Mouse (Mus musculus) hindbrain, postnatal 0 days (tissue): ENCODE data around the gene Vmn2r103. TPM values are rescaled to one million over a fixed set of nuclear protein-coding genes. Genes with fewer than 3 reads are reported as not detected.

Experiments
- ATAC-seq: fragments of 200-750 bp; cut with Nextera tagmentation; 2 replicates; pipeline ENCODE4 v1.8.0; 2017; ENCODE audit warnings: mild to moderate bottlenecking, moderate TSS enrichment, moderate library complexity
- DNase-seq: peaks from one replicate; pipeline ENCODE4 v3.0.0-alpha.2; 2015; ENCODE audit warnings: low spot score
- H3K27ac ChIP-seq: fragments of 300-500 bp; sonication (generic); 2 replicates; pipeline ENCODE4 v1.5.1; 2014; ENCODE audit warnings: mild to moderate bottlenecking
- H3K27me3 ChIP-seq: fragments of 300-500 bp; sonication (generic); 2 replicates; pipeline ENCODE4 v1.6.1; 2014; ENCODE audit warnings: low read length, mixed read lengths; ENCODE audit not compliant: insufficient read depth
- H3K36me3 ChIP-seq: fragments of 300-500 bp; sonication (generic); 2 replicates; pipeline ENCODE4 v1.6.1; 2014; ENCODE audit warnings: low read length, mixed read lengths; ENCODE audit not compliant: insufficient read depth
- H3K4me1 ChIP-seq: fragments of 300-500 bp; sonication (generic); 2 replicates; pipeline ENCODE4 v1.6.1; 2014; ENCODE audit warnings: antibody characterized with exemption, low read length, mixed read lengths; ENCODE audit not compliant: insufficient read depth
- H3K4me2 ChIP-seq: fragments of 300-500 bp; sonication (generic); 2 replicates; pipeline ENCODE4 v1.6.1; 2014; ENCODE audit warnings: low read depth, mild to moderate bottlenecking, low read length, moderate library complexity, mixed read lengths
- H3K4me3 ChIP-seq: fragments of 300-500 bp; sonication (generic); 2 replicates; pipeline ENCODE4 v1.5.1; 2014; ENCODE audit warnings: low read length
- H3K9ac ChIP-seq: fragments of 300-500 bp; sonication (generic); replicated peaks from 2 replicates; pipeline ENCODE4 v1.6.1; 2014; ENCODE audit warnings: mild to moderate bottlenecking, low read length, moderate library complexity, mixed read lengths
- H3K9me3 ChIP-seq: fragments of 300-500 bp; sonication (generic); 2 replicates; pipeline ENCODE4 v1.6.1; 2016; ENCODE audit warnings: low read length, mixed read lengths
- CTCF ChIP-seq: IDR thresholded peaks from 2 replicates; pipeline ENCODE4 v1.5.1; 2016; ENCODE audit warnings: antibody characterized with exemption, control low read depth, low read depth
- WGBS: fragments of 180-500 bp; shearing (Covaris S2); extraction: QIAGEN DNeasy Blood & Tissue Kit; methylation state at CpG from one replicate; pipeline ENCODE4 v1.1.7; 2014; 5-methylcytosine and 5-hydroxymethylcytosine counted together
- polyA plus RNA-seq: library from polyadenylated mRNA; unstranded; fragments of >200 nt; fragmentation: Nextera tagmentation; extraction: Ambion mirVana; gene quantifications from 2 replicates; pipeline ENCODE4 v1.2.1, GENCODE M21; 2015
- total RNA-seq: library from RNA; depleted of rRNA; stranded (reverse); fragments of >200 nt; gene quantifications from 2 replicates; pipeline ENCODE4 v1.2.3, GENCODE M21; 2014; rRNA removed

Vmn2r103 gene
- total RNA-seq (not detected in 2 replicates), polyA plus RNA-seq (not detected in 2 replicates)

DNA sequence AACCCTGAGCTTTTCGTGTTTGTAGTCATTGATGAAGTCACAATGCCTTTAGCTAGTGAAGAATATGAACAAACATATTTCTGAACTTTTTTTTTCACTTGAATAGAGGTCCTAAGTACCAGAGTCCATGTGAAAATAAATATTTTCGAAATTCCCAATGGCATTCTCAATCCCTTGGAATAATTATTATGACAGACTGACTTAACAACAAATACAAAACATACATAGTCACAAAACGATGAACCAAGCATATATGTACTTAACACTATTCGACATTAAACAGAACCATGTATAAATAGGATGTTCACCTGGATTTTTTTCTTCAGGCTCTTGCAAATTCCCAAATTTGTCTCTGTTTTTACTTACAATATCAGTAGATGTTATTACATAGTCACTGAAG lies at the start of gene Vmn2r103:
TSS of gene Vmn2r103 (plus strand) at position 301 of the 400 bp plus-strand sequence.
- no peak within 1 kb of the TSS for H3K27ac ChIP-seq
- TF ChIP-seq CTCF: no peak
- H3K36me3 ChIP-seq: no peaks in the 10 kb centered on the region
- ATAC-seq: no peak
- no peaks in the 10 kb centered on the region for H3K9me3 ChIP-seq
- no peaks in the 10 kb centered on the region for H3K4me1 ChIP-seq
- H3K9ac ChIP-seq: no peak within 1 kb of the TSS
- WGBS: 51% methylated on average over 4 of the region's 4 CpGs
- no peaks in the 10 kb centered on the region for H3K27me3 ChIP-seq
- no peak within 1 kb of the TSS for H3K4me2 ChIP-seq
- H3K4me3 ChIP-seq: no peak within 1 kb of the TSS
- DNase-seq: no peak

DNA sequence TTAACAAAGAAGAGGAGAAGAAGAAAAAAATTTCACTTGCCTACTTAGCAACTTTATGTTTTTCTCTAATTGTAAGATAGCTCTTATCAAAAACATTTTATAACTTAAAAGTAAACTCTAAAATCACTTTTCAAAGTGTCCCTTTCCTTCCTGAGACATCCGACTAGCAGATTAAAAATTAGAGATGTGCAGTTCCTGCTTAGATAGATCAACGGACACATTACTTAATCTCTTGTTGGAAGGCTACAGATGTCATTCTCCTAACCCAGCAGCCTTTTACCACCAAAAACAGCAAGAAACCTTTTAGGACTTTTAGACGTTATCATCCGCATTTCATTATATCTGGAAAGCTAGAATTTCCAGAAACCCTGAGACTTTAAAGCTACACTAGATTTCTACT lies 5.8 kb downstream of the Vmn2r103 start:
- ATAC-seq: no peak
- H3K9ac ChIP-seq: no peak overlapping the region
- no peak for TF ChIP-seq CTCF
- 84% methylated on average over 4 of the region's 4 CpGs for WGBS
- no peak overlapping the region for H3K4me2 ChIP-seq
- no peak overlapping the region for H3K4me3 ChIP-seq
- no peaks in the 10 kb centered on the region for H3K4me1 ChIP-seq
- no peak overlapping the region for H3K27ac ChIP-seq
- no peak for DNase-seq
- H3K27me3 ChIP-seq: no peaks in the 10 kb centered on the region
- H3K36me3 ChIP-seq: no peaks in the 10 kb centered on the region
- 0 out of 2 replicates have a peak, but pooled peaks cover 7% of the 10 kb centered on the region for H3K9me3 ChIP-seq

GRCm38 (mm10) chr17:19789248-19789647 lies 16.1 kb downstream of the Vmn2r103 start:
- DNase-seq: no peak
- 82% methylated on average over 1 of the region's 1 CpGs for WGBS
- H3K4me2 ChIP-seq: no peak overlapping the region
- TF ChIP-seq CTCF: no peak
- no peaks in the 10 kb centered on the region for H3K36me3 ChIP-seq
- no peak overlapping the region for H3K4me3 ChIP-seq
- H3K27ac ChIP-seq: no peak overlapping the region
- no peaks in the 10 kb centered on the region for H3K27me3 ChIP-seq
- ATAC-seq: no peak
- no peaks in the 10 kb centered on the region for H3K4me1 ChIP-seq
- no peak overlapping the region for H3K9ac ChIP-seq
- no peaks in the 10 kb centered on the region for H3K9me3 ChIP-seq

Other genes starting within 250 kb of the Vmn2r103 start
- not detected in 2 replicates for gene Vmn2r101, start 196.1 kb upstream of the Vmn2r103 start, total RNA-seq
- not detected in 2 replicates for gene Vmn2r101, start 196.1 kb upstream of the Vmn2r103 start, polyA plus RNA-seq
- not detected in 2 replicates for gene Vmn2r102, start 113.0 kb upstream of the Vmn2r103 start, total RNA-seq
- not detected in 2 replicates for gene Vmn2r102, start 113.0 kb upstream of the Vmn2r103 start, polyA plus RNA-seq